Mouse (Mus musculus): Measurements from ENCODE around the gene Ndc80. TPM values are rescaled to one million over a fixed set of nuclear protein-coding genes. Genes with fewer than 3 reads are reported as not detected.

The Ndc80 gene
- polyA plus RNA-seq, 1 experiment from 2014 or later: 56.6 TPM

- Histone ChIP-seq H3K4me3 (ENCODE audit: low read length) (no peak overlapping the region), H3K36me3 (ENCODE audit: control insufficient read depth, insufficient read depth, low read length) (no peaks in the 10 kb centered on the region), H3K4me1 (ENCODE audit: control insufficient read depth, insufficient read depth, low read length) (peaks cover 16% of the 10 kb centered on the region), H3K4me2 (replicated peaks; ENCODE audit: low read depth, low read length) (peak overlapping the region; percentile 34), H3K9ac (ENCODE audit: low read depth, low read length) (peak overlapping the region; percentile 19; the same call in 1 of the 2 replicates), H3K27ac (ENCODE audit: low read depth, low read length) (peak overlapping the region; percentile 49; the same call in 1 of the 2 replicates), H3K9me3 (ENCODE audit: control insufficient read depth, low read length) (no peaks in the 10 kb centered on the region), H3K27me3 (ENCODE audit: control insufficient read depth, insufficient read depth, low read length) (no peaks in the 10 kb centered on the region)
- ATAC-seq (ENCODE audit: low FRiP score, low TSS enrichment): peak; percentile 22; the same call in 1 of the 2 replicates
- 25% methylated on average over 12 of the region's 12 CpGs for WGBS
Measured at GRCm38 (mm10) chr17:71485791-71486230, 40.8 kb downstream of the Ndc80 start.

GRCm38 (mm10) chr17:71484711-71485110 is 41.9 kb downstream of the Ndc80 start:
- no peaks in the 10 kb centered on the region for H3K36me3 ChIP-seq (ENCODE audit: control insufficient read depth, insufficient read depth, low read length)
- no peak for ATAC-seq (ENCODE audit: low FRiP score, low TSS enrichment)
- H3K27ac ChIP-seq (ENCODE audit: low read depth, low read length): no peak overlapping the region
- no peak overlapping the region for H3K4me2 ChIP-seq (replicated peaks; ENCODE audit: low read depth, low read length)
- peaks cover 16% of the 10 kb centered on the region for H3K4me1 ChIP-seq (ENCODE audit: control insufficient read depth, insufficient read depth, low read length)
- no peak overlapping the region for H3K4me3 ChIP-seq (ENCODE audit: low read length)
- no peaks in the 10 kb centered on the region for H3K27me3 ChIP-seq (ENCODE audit: control insufficient read depth, insufficient read depth, low read length)
- H3K9ac ChIP-seq (ENCODE audit: low read depth, low read length): no peak overlapping the region
- H3K9me3 ChIP-seq (ENCODE audit: control insufficient read depth, low read length): no peaks in the 10 kb centered on the region
- WGBS: 92% methylated on average over 5 of the region's 5 CpGs

- Histone ChIP-seq H3K9ac (ENCODE audit: low read depth, low read length) (no peak overlapping the region), H3K4me3 (ENCODE audit: low read length) (no peak overlapping the region), H3K27ac (ENCODE audit: low read depth, low read length) (no peak overlapping the region), H3K27me3 (ENCODE audit: control insufficient read depth, insufficient read depth, low read length) (no peaks in the 10 kb centered on the region), H3K36me3 (ENCODE audit: control insufficient read depth, insufficient read depth, low read length) (no peaks in the 10 kb centered on the region), H3K9me3 (ENCODE audit: control insufficient read depth, low read length) (no peaks in the 10 kb centered on the region), H3K4me1 (ENCODE audit: control insufficient read depth, insufficient read depth, low read length) (peaks cover 16% of the 10 kb centered on the region), H3K4me2 (replicated peaks; ENCODE audit: low read depth, low read length) (no peak overlapping the region)
- WGBS: 70% methylated on average over 7 of the region's 7 CpGs
- ATAC-seq (ENCODE audit: low FRiP score, low TSS enrichment): no peak
Measured at GRCm38 (mm10) chr17:71483418-71484060, 43.1 kb downstream of the Ndc80 start.

- no peak overlapping the region for H3K27ac ChIP-seq (ENCODE audit: low read depth, low read length)
- no peak overlapping the region for H3K9ac ChIP-seq (ENCODE audit: low read depth, low read length)
- H3K9me3 ChIP-seq (ENCODE audit: control insufficient read depth, low read length): no peaks in the 10 kb centered on the region
- H3K4me3 ChIP-seq (ENCODE audit: low read length): no peak overlapping the region
- no peak overlapping the region for H3K4me2 ChIP-seq (replicated peaks; ENCODE audit: low read depth, low read length)
- no peaks in the 10 kb centered on the region for H3K4me1 ChIP-seq (ENCODE audit: control insufficient read depth, insufficient read depth, low read length)
- H3K36me3 ChIP-seq (ENCODE audit: control insufficient read depth, insufficient read depth, low read length): no peaks in the 10 kb centered on the region
- 50% methylated on average over 5 of the region's 5 CpGs for WGBS
- no peak for ATAC-seq (ENCODE audit: low FRiP score, low TSS enrichment)
- no peaks in the 10 kb centered on the region for H3K27me3 ChIP-seq (ENCODE audit: control insufficient read depth, insufficient read depth, low read length)
Measured at GRCm38 (mm10) chr17:71479381-71479901, 47.2 kb downstream of the Ndc80 start.

GRCm38 (mm10) chr17:71477481-71477880 is 49.2 kb downstream of the Ndc80 start:
- Histone ChIP-seq H3K9me3 (ENCODE audit: control insufficient read depth, low read length) (no peaks in the 10 kb centered on the region), H3K27ac (ENCODE audit: low read depth, low read length) (no peak overlapping the region), H3K4me1 (ENCODE audit: control insufficient read depth, insufficient read depth, low read length) (peaks cover 5% of the 10 kb centered on the region; the same call in 1 of the 2 replicates), H3K4me3 (ENCODE audit: low read length) (no peak overlapping the region), H3K9ac (ENCODE audit: low read depth, low read length) (no peak overlapping the region), H3K36me3 (ENCODE audit: control insufficient read depth, insufficient read depth, low read length) (no peaks in the 10 kb centered on the region), H3K4me2 (replicated peaks; ENCODE audit: low read depth, low read length) (no peak overlapping the region), H3K27me3 (ENCODE audit: control insufficient read depth, insufficient read depth, low read length) (no peaks in the 10 kb centered on the region)
- 95% methylated on average over 8 of the region's 8 CpGs for WGBS
- no peak for ATAC-seq (ENCODE audit: low FRiP score, low TSS enrichment)

- H3K9ac ChIP-seq (ENCODE audit: low read depth, low read length): peak overlapping the region; percentile 94; the same call in 1 of the 2 replicates
- no peak for ATAC-seq (ENCODE audit: low FRiP score, low TSS enrichment)
- peaks cover 5% of the 10 kb centered on the region; the same call in 1 of the 2 replicates for H3K4me1 ChIP-seq (ENCODE audit: control insufficient read depth, insufficient read depth, low read length)
- no peaks in the 10 kb centered on the region for H3K27me3 ChIP-seq (ENCODE audit: control insufficient read depth, insufficient read depth, low read length)
- H3K36me3 ChIP-seq (ENCODE audit: control insufficient read depth, insufficient read depth, low read length): no peaks in the 10 kb centered on the region
- WGBS: 76% methylated on average over 7 of the region's 7 CpGs
- peak overlapping the region; percentile 91 for H3K4me3 ChIP-seq (ENCODE audit: low read length)
- H3K4me2 ChIP-seq (replicated peaks; ENCODE audit: low read depth, low read length): peak overlapping the region; percentile 78
- no peaks in the 10 kb centered on the region for H3K9me3 ChIP-seq (ENCODE audit: control insufficient read depth, low read length)
- no peak overlapping the region; the same call in 1 of the 2 replicates for H3K27ac ChIP-seq (ENCODE audit: low read depth, low read length)
Measured at GRCm38 (mm10) chr17:71476346-71477020, 50.2 kb downstream of the Ndc80 start.

- Histone ChIP-seq H3K36me3 (ENCODE audit: control insufficient read depth, insufficient read depth, low read length) (no peaks in the 10 kb centered on the region), H3K4me2 (replicated peaks; ENCODE audit: low read depth, low read length) (peak overlapping the region; percentile 78), H3K4me1 (ENCODE audit: control insufficient read depth, insufficient read depth, low read length) (peaks cover 5% of the 10 kb centered on the region; the same call in 1 of the 2 replicates), H3K27ac (ENCODE audit: low read depth, low read length) (peak overlapping the region; percentile 99), H3K4me3 (ENCODE audit: low read length) (peak overlapping the region; percentile 91), H3K27me3 (ENCODE audit: control insufficient read depth, insufficient read depth, low read length) (no peaks in the 10 kb centered on the region), H3K9ac (ENCODE audit: low read depth, low read length) (peak overlapping the region; percentile 94), H3K9me3 (ENCODE audit: control insufficient read depth, low read length) (no peaks in the 10 kb centered on the region)
- WGBS: under 1% methylated on average over 31 of the region's 31 CpGs
- ATAC-seq (ENCODE audit: low FRiP score, low TSS enrichment): no peak; the same call in none of the 2 replicates
Measured at GRCm38 (mm10) chr17:71475705-71476089, 51.0 kb downstream of the Ndc80 start.

GRCm38 (mm10) chr17:71474762-71475704 is 51.6 kb downstream of the Ndc80 start, which contains the start of gene Smchd1:
Smchd1 (minus strand) TSS chr17:71475343.
- H3K9ac ChIP-seq (ENCODE audit: low read depth, low read length): peak within 1 kb of the TSS; percentile 94
- ATAC-seq (ENCODE audit: low FRiP score, low TSS enrichment): peak; percentile 97
- peak within 1 kb of the TSS; percentile 78 for H3K4me2 ChIP-seq (replicated peaks; ENCODE audit: low read depth, low read length)
- peak within 1 kb of the TSS; percentile 99 for H3K27ac ChIP-seq (ENCODE audit: low read depth, low read length)
- under 1% methylated on average over 73 of the region's 109 CpGs for WGBS
- H3K9me3 ChIP-seq (ENCODE audit: control insufficient read depth, low read length): no peaks in the 10 kb centered on the region
- H3K36me3 ChIP-seq (ENCODE audit: control insufficient read depth, insufficient read depth, low read length): no peaks in the 10 kb centered on the region
- H3K27me3 ChIP-seq (ENCODE audit: control insufficient read depth, insufficient read depth, low read length): no peaks in the 10 kb centered on the region
- H3K4me3 ChIP-seq (ENCODE audit: low read length): peak within 1 kb of the TSS; percentile 91
- peaks cover 5% of the 10 kb centered on the region; the same call in 1 of the 2 replicates for H3K4me1 ChIP-seq (ENCODE audit: control insufficient read depth, insufficient read depth, low read length)
